Mouse (Mus musculus) forebrain, embryonic 16.5 days (tissue): ENCODE measurements around the gene Cnot6. TPM values are rescaled to one million over a fixed set of nuclear protein-coding genes. Genes with fewer than 3 reads are reported as not detected.
A peak's percentile ranks its signal among the peaks of the same experiment; 100 is the strongest.

ENCODE experiments used
- ATAC-seq: fragments of 200-750 bp; cut with Nextera tagmentation; 2 replicates; pipeline ENCODE4 v1.8.0; 2017; ENCODE audit warnings: mild to moderate bottlenecking, moderate library complexity
- H3K27ac ChIP-seq: fragments of 300-500 bp; sonication (generic); 2 replicates; pipeline ENCODE4 v1.5.1; 2014; ENCODE audit warnings: low read length, control low read depth
- H3K27me3 ChIP-seq: fragments of 300-500 bp; sonication (generic); replicated peaks from 2 replicates; pipeline ENCODE4 v1.6.1; 2014; ENCODE audit warnings: low read length; ENCODE audit not compliant: control insufficient read depth, insufficient read depth
- H3K36me3 ChIP-seq: fragments of 300-500 bp; sonication (generic); 2 replicates; pipeline ENCODE4 v1.6.1; 2014; ENCODE audit not compliant: control insufficient read depth, insufficient read depth
- H3K4me1 ChIP-seq: fragments of 300-500 bp; sonication (generic); replicated peaks from 2 replicates; pipeline ENCODE4 v1.6.1; 2014; ENCODE audit warnings: low read length; ENCODE audit not compliant: control insufficient read depth, insufficient read depth
- H3K4me2 ChIP-seq: fragments of 300-500 bp; sonication (generic); 2 replicates; pipeline ENCODE4 v1.6.1; 2014; ENCODE audit warnings: mild to moderate bottlenecking, low read length, control low read depth
- H3K4me3 ChIP-seq: fragments of 300-500 bp; sonication (generic); replicated peaks from 2 replicates; pipeline ENCODE4 v1.5.1; 2014; ENCODE audit warnings: mild to moderate bottlenecking, low read length, control low read depth
- H3K9ac ChIP-seq: fragments of 300-500 bp; sonication (generic); replicated peaks from 2 replicates; pipeline ENCODE4 v1.6.1; 2014; ENCODE audit warnings: low read depth, low read length, control low read depth
- H3K9me3 ChIP-seq: fragments of 300-500 bp; sonication (generic); 2 replicates; pipeline ENCODE4 v1.6.1; 2016; ENCODE audit warnings: low read length; ENCODE audit not compliant: control insufficient read depth
- WGBS: fragments of 180-500 bp; shearing (Covaris S2); extraction: QIAGEN DNeasy Blood & Tissue Kit; methylation state at CpG from one replicate; pipeline ENCODE4 v1.1.7; 2014; 5-methylcytosine and 5-hydroxymethylcytosine counted together
- polyA plus RNA-seq: library from polyadenylated mRNA; unstranded; fragments of >200 nt; fragmentation: Nextera tagmentation; extraction: Ambion mirVana; gene quantifications from 2 replicates; pipeline ENCODE4 v1.2.1, GENCODE M21; 2015

The Cnot6 gene
- 55.1 and 68.1 TPM in 2 replicates for polyA plus RNA-seq

GRCm38 (mm10) chr11:49712555-49713335, at the start of gene Cnot6:
Gene Cnot6 (minus strand): TSS chr11:49712723.
- H3K27me3 ChIP-seq, result no peaks in the 10 kb centered on the region
- peak; percentile 97 for ATAC-seq
- no peaks in the 10 kb centered on the region for H3K36me3 ChIP-seq
- WGBS, result under 1% methylated on average over 63 of the region's 65 CpGs
- H3K4me3 ChIP-seq, result peak within 1 kb of the TSS; percentile 95
- no peaks in the 10 kb centered on the region for H3K9me3 ChIP-seq
- peak within 1 kb of the TSS; percentile 96 for H3K27ac ChIP-seq
- peak within 1 kb of the TSS; percentile 80 for H3K4me2 ChIP-seq
- H3K9ac ChIP-seq, result peak within 1 kb of the TSS; percentile 99
- peaks cover 33% of the 10 kb centered on the region for H3K4me1 ChIP-seq

- Histone ChIP-seq H3K9me3 (no peaks in the 10 kb centered on the region), H3K4me3 (no peak overlapping the region), H3K4me2 (no peak overlapping the region), H3K27ac (no peak overlapping the region), H3K36me3 (no peaks in the 10 kb centered on the region), H3K27me3 (no peaks in the 10 kb centered on the region), H3K4me1 (no peaks in the 10 kb centered on the region), H3K9ac (no peak overlapping the region)
- 86% methylated on average over 5 of the region's 5 CpGs for WGBS
- ATAC-seq, result 0 out of 2 replicates have a peak, but pooled peaks have one; percentile 26
These were observed 48.6 kb upstream of the Cnot6 start for GRCm38 (mm10) chr11:49761130-49761529.

DNA sequence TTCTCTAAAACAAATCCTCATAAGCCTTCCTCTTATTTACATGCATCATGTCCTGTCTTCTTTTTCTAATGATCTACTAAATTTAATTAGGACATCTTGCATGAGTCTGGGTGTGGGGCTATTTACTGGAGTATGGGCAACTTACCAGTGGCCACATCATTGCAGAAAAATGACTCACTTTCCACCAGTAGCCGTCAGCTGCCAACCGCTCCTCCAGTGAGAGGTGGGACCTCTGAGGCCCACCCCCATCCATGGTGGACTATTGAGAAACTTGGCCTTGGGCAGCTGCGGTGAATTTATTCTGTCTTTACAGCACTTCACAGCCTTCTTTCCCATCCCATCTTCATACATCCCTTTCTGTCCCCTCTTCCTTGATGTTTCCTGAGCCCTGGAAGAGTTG, 45.6 kb upstream of the Cnot6 start:
- Histone ChIP-seq H3K9ac (no peak overlapping the region), H3K4me2 (no peak overlapping the region), H3K4me1 (no peaks in the 10 kb centered on the region), H3K4me3 (no peak overlapping the region), H3K27ac (no peak overlapping the region), H3K36me3 (no peaks in the 10 kb centered on the region), H3K9me3 (no peaks in the 10 kb centered on the region), H3K27me3 (no peaks in the 10 kb centered on the region)
- ATAC-seq, result no peak
- WGBS, result 93% methylated on average over 3 of the region's 3 CpGs

- ATAC-seq, result no peak
These were observed 42.6 kb upstream of the Cnot6 start for GRCm38 (mm10) chr11:49754958-49755665.

DNA sequence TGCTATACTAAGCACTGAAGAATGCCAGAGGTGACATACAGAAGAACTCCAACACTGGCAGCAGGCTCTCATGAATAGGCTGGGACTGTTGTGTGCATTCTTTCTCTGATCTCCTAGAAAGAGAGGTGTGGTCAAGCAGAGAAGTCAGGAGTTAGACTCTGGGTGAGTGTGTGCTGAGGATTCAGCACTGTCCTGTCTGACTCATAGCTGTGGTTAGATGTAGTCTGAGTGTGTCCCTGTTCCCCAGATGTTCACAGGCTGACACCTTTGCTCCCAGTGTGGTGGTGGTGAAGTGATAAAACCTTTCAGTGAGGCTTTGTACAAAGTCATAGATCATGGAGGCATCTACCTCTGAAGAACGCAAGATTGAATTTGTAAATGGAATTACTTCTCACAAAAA, 34.2 kb upstream of the Cnot6 start:
- Histone ChIP-seq H3K36me3 (no peaks in the 10 kb centered on the region), H3K9ac (no peak overlapping the region), H3K27me3 (no peaks in the 10 kb centered on the region), H3K4me3 (no peak overlapping the region), H3K4me1 (no peaks in the 10 kb centered on the region), H3K4me2 (no peak overlapping the region), H3K27ac (no peak overlapping the region), H3K9me3 (peaks cover 6% of the 10 kb centered on the region; the same call in 1 of the 2 replicates)
- WGBS, result 92% methylated on average over 1 of the region's 1 CpGs
- ATAC-seq, result no peak

More at GRCm38 (mm10) chr11:49754958-49755665, 42.6 kb upstream of the Cnot6 start:
- no peak overlapping the region for H3K27ac ChIP-seq
- no peak overlapping the region for H3K9ac ChIP-seq
- 64% methylated on average over 12 of the region's 12 CpGs for WGBS
- no peaks in the 10 kb centered on the region for H3K27me3 ChIP-seq
- no peak overlapping the region for H3K4me2 ChIP-seq
- no peaks in the 10 kb centered on the region for H3K9me3 ChIP-seq
- no peaks in the 10 kb centered on the region for H3K4me1 ChIP-seq
- H3K4me3 ChIP-seq, result no peak overlapping the region
- H3K36me3 ChIP-seq, result no peaks in the 10 kb centered on the region

GRCm38 (mm10) chr11:49745839-49746238, 33.3 kb upstream of the Cnot6 start:
- Histone ChIP-seq H3K27me3 (no peaks in the 10 kb centered on the region), H3K4me3 (no peak overlapping the region), H3K36me3 (no peaks in the 10 kb centered on the region), H3K4me1 (no peaks in the 10 kb centered on the region), H3K4me2 (no peak overlapping the region), H3K9me3 (peaks cover 6% of the 10 kb centered on the region; the same call in 1 of the 2 replicates), H3K27ac (no peak overlapping the region), H3K9ac (no peak overlapping the region)
- 47% methylated on average over 3 of the region's 3 CpGs for WGBS
- ATAC-seq, result peak; percentile 57; the same call in 1 of the 2 replicates

- no peak for ATAC-seq
- no peaks in the 10 kb centered on the region for H3K4me1 ChIP-seq
- H3K27ac ChIP-seq, result no peak overlapping the region
- no peaks in the 10 kb centered on the region for H3K36me3 ChIP-seq
- peaks cover 6% of the 10 kb centered on the region; the same call in 1 of the 2 replicates for H3K9me3 ChIP-seq
- H3K4me2 ChIP-seq, result no peak overlapping the region
- H3K27me3 ChIP-seq, result no peaks in the 10 kb centered on the region
- H3K9ac ChIP-seq, result no peak overlapping the region
- no peak overlapping the region for H3K4me3 ChIP-seq
These were observed 32.5 kb upstream of the Cnot6 start for GRCm38 (mm10) chr11:49744981-49745380.

- Histone ChIP-seq H3K9me3 (peaks cover 2% of the 10 kb centered on the region; the same call in 1 of the 2 replicates), H3K36me3 (no peaks in the 10 kb centered on the region), H3K4me2 (no peak overlapping the region), H3K4me3 (no peak overlapping the region), H3K27ac (no peak overlapping the region), H3K27me3 (no peaks in the 10 kb centered on the region), H3K4me1 (no peaks in the 10 kb centered on the region; the same call in 1 of the 2 replicates), H3K9ac (no peak overlapping the region)
- ATAC-seq, result no peak
- WGBS, result 96% methylated on average over 7 of the region's 7 CpGs
These were observed 31.1 kb upstream of the Cnot6 start for GRCm38 (mm10) chr11:49743634-49744033.

DNA sequence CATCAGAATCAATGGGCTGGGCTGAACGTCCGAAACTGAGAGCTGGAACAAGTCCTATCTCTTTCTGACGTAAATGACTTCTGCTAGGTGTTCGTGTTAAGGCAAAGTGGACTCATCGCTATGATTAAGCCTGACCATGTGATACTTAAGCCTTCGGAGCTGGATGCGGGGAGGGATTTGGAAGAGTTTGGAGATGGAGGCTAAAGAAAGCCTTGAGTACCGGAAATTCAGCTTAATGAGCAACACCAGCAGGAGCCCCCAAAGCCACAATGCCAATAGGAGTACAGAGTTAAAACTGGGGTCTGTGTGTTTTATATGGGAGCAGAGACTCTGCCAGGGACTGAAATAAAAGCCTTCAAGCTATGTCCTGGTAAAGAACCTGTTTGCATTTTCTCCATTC, 29.7 kb upstream of the Cnot6 start:
- no peak overlapping the region for H3K27ac ChIP-seq
- H3K36me3 ChIP-seq, result no peaks in the 10 kb centered on the region
- ATAC-seq, result no peak
- no peaks in the 10 kb centered on the region for H3K27me3 ChIP-seq
- peaks cover 6% of the 10 kb centered on the region; the same call in 1 of the 2 replicates for H3K4me1 ChIP-seq
- WGBS, result 58% methylated on average over 8 of the region's 8 CpGs
- no peak overlapping the region for H3K4me3 ChIP-seq
- H3K9ac ChIP-seq, result no peak overlapping the region
- no peaks in the 10 kb centered on the region for H3K9me3 ChIP-seq
- H3K4me2 ChIP-seq, result no peak overlapping the region
